Mouse (Mus musculus): ENCODE measurements around the gene Olfr1369-ps1.
"Not testable (repeated sequence)": the region's sequence is repeated elsewhere in the genome, so short reads cannot be mapped to it uniquely, and the experiment has no call there.

Olfr1369-ps1 gene

GRCm38 (mm10) chr13:21111183-21111582 is at the start of gene Olfr1369-ps1:
Olfr1369-ps1 (plus strand) TSS chr13:21111483.
- DNase-seq (ENCODE audit: low read depth, low spot score): not testable (repeated sequence)

GRCm38 (mm10) chr13:21066021-21066420 is 45.3 kb upstream of the Olfr1369-ps1 start:
- DNase-seq (ENCODE audit: low read depth, low spot score): no peak

- no peak for DNase-seq (ENCODE audit: low read depth, low spot score)
Observed at GRCm38 (mm10) chr13:21074847-21075246, 36.4 kb upstream of the Olfr1369-ps1 start, which contains the start of gene Olfr1370. Olfr1370 (minus strand) TSS chr13:21074947.

GRCm38 (mm10) chr13:21082686-21083085 is 28.6 kb upstream of the Olfr1369-ps1 start:
- no peak for DNase-seq (ENCODE audit: low read depth, low spot score)

DNA sequence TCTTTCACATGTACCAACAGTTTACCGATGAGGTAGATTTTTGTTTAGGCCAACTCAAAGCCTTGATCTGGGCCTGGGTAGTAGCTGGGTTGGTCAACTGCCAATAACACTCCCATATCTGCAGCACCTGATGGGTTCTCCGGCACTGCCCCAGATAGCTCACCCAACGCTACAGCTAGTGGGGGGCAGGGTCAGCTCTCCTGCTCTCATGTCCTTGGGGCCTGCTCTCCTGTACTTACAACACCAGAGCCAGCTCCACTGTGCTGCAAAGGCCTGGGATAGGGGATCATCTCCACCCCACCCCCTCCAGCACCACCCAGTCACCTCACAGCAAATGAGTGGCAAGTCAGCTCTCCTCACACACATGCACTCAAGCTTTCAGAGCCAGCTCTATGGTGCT is 1.5 kb upstream of the Olfr1369-ps1 start:
- DNase-seq (ENCODE audit: low read depth, low spot score): no peak

GRCm38 (mm10) chr13:21110441-21110840 is 842 bp upstream of the Olfr1369-ps1 start:
- DNase-seq (ENCODE audit: low read depth, low spot score): no peak

DNA sequence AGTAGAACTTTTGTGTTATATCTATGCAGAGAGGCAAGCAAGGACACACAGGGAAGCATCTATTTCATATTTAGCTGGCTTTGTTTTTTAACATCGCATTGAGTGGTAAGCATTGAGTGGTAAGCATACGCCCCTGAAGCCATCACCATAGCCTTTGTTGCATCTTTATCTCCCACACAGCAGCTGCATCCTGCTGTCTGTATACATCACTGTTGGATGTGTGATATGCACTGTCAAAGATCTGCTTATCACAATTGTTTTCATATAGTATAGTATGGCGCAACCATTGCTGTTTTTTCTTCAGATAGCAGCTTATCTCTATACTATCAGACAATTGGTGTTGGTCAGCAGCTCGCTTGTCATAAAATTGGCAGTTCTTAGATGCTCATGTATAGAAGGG is 2.8 kb downstream of the Olfr1369-ps1 start:
- no peak for DNase-seq (ENCODE audit: low read depth, low spot score)

- DNase-seq (ENCODE audit: low read depth, low spot score): not testable (repeated sequence)
Observed at GRCm38 (mm10) chr13:21129339-21129738, 18.1 kb downstream of the Olfr1369-ps1 start, which contains the start of gene Olfr263. Olfr263 (plus strand) TSS chr13:21129639.

GRCm38 (mm10) chr13:21142421-21142820 is 31.1 kb downstream of the Olfr1369-ps1 start:
- DNase-seq (ENCODE audit: low read depth, low spot score): no peak

- DNase-seq (ENCODE audit: low read depth, low spot score): no peak
Observed at GRCm38 (mm10) chr13:21145767-21146166, 34.5 kb downstream of the Olfr1369-ps1 start, which contains the start of gene Olfr1368. Olfr1368 (minus strand) TSS chr13:21145867.

- DNase-seq (ENCODE audit: low read depth, low spot score): no peak
Observed at GRCm38 (mm10) chr13:21155888-21156287, 44.6 kb downstream of the Olfr1369-ps1 start.

- DNase-seq (ENCODE audit: low read depth, low spot score): no peak
Observed at GRCm38 (mm10) chr13:21158071-21158470, 46.8 kb downstream of the Olfr1369-ps1 start.

- DNase-seq (ENCODE audit: low read depth, low spot score): no peak
Observed at GRCm38 (mm10) chr13:21158785-21159474, 47.6 kb downstream of the Olfr1369-ps1 start.

DNA sequence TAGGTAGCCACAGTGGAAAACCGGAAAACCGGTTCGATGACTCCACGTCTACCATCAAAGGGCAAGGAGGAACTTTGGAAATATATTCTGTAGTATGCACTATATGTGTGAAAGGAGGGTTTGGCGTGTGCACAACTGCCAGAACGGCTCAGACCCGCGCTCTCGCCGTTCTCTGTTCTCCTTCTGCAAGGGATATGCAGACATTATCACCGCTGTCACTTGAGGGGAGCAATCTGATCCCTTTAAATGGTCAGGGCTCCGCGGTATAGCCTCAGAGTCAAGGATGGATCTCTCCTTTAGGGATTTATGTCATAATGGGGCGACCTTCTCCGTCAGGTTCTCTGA is 48.2 kb downstream of the Olfr1369-ps1 start:
- no peak for DNase-seq (ENCODE audit: low read depth, low spot score)

- DNase-seq (ENCODE audit: low read depth, low spot score): no peak
Observed at GRCm38 (mm10) chr13:21160041-21160511, 48.8 kb downstream of the Olfr1369-ps1 start.

DNA sequence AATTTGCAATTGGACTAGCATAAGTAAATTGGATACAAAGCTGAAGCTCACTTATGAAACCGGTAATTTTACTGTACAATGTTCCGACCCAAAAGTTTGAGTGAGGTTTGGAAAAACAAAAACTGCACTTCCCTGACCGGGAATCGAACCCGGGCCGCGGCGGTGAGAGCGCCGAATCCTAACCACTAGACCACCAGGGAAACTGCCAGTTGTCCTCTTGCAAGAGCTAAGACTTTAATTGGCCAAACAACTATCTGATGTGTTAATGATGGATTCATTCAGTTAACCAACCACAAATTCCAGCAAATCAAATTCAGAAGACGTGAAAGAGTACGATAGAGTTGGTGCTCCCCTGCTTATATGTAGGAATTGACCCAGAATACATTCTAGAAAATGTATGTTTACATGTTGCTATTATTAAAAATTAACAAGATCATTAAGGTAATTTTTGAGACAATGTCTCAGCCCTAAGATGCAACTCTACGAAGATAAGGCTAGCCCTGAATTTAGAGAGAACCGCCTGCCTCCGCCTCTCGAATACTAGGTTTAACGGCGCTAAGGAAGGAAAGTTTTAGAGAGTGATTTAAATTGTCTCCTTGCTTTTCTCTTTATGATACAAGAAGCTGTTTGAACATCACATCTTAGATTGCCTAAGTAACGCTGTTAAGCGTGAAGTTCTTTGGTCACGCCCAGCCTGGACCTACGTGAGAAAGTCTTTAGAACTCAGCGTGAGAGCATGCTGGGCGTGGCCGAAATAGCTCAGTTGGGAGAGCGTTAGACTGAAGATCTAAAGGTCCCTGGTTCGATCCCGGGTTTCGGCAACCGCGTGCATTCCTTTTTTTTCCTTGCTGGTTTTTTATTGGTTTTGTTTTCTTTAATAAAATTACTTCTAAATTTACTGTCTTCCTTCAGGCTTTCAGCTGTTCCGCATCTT is 49.6 kb downstream of the Olfr1369-ps1 start:
- no peak for DNase-seq (ENCODE audit: low read depth, low spot score)

DNA sequence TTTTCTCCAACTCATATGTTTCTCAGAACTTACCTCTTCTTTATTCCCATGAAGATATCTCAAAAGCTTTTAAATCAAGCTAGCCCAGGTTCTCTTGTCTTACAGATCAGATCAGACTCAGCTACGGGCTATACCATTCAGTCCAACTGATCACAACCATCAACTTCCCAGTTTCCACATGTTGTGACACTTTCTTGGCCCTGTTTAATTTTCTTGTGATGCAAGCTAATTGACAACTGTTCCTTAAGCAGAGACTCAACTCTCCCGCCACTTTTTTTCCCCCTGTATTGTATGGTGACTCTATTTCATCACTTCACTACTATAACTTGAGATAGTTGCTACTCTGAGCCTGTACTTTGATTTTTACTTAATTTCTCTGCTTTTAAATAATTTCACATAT is 50.3 kb downstream of the Olfr1369-ps1 start:
- no peak for DNase-seq (ENCODE audit: low read depth, low spot score)

DNA sequence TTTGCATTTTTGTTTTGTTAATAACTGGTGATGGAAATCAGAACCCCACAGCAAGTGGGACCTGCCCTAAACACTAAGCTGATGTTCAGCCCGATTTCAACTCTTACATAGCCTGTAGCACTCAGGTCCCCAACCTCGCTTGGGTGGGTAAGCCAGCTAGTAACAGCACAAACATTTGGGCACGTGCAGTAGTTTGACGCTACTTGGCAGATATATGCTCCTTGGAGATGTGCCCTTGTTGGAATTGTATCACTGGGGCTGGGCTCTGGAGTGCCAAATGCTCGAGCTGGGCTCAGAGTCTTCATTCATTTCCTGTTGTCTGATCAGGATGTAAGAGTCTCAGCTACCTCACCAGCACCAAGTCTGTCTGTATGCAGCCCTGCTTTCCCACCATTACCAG is 51.3 kb downstream of the Olfr1369-ps1 start:
- DNase-seq (ENCODE audit: low read depth, low spot score): no peak

GRCm38 (mm10) chr13:21166936-21167909 is 55.9 kb downstream of the Olfr1369-ps1 start:
- DNase-seq (ENCODE audit: low read depth, low spot score): no peak

GRCm38 (mm10) chr13:21167910-21168300 is 56.6 kb downstream of the Olfr1369-ps1 start:
- no peak for DNase-seq (ENCODE audit: low read depth, low spot score)

DNA sequence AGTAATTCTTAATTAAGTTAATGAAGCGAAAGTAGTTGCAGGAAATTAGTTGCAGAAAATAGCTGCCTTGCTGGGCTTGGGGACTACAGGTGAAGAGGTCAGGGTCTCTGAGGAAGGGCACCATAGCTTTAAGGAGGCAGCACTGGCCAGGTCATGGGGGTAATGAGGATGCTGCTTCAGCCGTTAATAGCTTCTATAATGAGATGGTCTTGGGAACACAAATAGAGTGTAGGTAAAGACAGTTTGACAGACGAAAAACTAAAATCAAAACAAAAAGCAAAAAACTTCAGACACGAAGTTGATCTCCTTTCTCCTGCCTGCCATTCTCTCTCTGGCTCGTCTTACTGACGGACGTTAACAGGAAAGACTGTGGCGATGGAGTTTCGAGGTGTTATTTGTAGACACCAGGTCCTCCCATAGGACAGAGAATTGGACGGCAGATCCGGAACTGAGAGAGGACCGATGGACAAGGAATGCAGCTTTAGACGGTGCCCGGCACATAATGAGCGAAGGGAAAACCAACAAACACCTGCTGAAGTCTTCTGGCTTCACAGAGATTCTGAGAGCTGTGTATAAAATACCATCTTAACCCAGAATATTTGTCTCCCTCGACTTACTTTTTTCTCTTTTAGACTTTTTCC is 57.2 kb downstream of the Olfr1369-ps1 start:
- DNase-seq (ENCODE audit: low read depth, low spot score): no peak

All from WW6 (cell line).